Mouse (Mus musculus) kidney, postnatal 14 days (tissue): ENCODE data around the gene Clock.

Experiments
- DNase-seq: peaks from one replicate; pipeline ENCODE4 v3.0.0; 2022; ENCODE audit warnings: mixed read lengths

The Clock gene

GRCm38 (mm10) chr5:76274977-76275376, 29.6 kb downstream of the Clock start:
- DNase-seq = no peak

- DNase-seq = no peak
Observed at GRCm38 (mm10) chr5:76250948-76251347, 53.6 kb downstream of the Clock start.

DNA sequence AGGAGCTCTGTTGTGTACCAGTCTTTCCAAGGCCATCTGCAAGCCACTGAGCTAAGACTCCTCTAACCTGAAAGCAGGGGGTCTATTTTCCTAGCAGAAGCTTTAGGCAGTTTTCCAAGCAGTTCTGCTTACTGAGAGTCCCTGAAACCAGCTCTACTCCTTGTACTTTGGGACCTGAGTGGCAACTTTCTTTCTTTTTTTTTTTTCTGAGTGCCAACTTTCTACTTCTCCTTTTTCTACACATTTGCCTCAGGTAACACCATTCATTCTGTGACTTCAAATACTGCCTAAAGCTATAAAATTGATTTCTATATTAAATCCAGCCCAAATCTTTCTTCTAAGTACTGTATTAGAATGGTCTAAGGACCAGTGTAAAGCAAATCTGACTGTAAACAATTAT, 58.1 kb downstream of the Clock start:
- DNase-seq = no peak

DNA sequence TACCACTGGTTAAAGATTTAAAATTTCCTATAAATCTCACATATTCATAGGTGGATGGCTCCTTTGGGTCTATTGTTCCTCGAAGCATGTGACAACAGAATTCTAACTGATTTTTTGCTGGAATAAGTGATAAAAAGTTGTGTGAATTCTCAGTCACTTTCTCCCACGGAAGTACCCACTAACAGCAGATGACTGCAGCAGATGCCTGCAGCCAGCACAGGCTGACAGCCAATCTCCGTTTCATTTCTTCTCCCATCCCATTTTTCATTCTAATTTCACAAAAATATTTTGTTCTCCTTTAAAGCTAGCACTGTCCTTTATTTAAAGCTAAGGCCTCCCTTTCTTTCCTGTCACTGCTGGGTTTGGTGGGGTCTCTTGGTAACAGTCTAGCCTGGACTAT, 59.2 kb downstream of the Clock start:
- no peak for DNase-seq

GRCm38 (mm10) chr5:76244430-76244829, 60.2 kb downstream of the Clock start:
- no peak for DNase-seq

- no peak for DNase-seq
Observed at GRCm38 (mm10) chr5:76243929-76244328, 60.7 kb downstream of the Clock start.

DNA sequence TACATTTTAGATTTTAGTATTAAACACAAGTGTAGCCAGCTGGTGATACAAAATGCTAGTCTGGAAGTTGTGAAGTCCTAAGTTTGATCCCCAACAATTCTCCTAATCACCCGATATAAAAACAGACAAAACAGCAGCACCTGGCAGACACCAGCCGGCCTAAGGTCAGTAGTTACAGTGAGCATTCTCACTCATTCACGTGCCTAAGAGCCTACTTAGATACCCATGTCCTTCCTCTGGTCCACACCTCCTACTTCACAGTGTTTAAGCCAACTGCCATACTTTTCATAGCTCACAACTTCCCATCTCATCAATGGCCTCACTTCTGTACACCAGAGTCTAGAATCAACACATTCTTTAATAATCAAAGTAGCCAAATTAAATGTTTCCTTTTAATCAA, 61.3 kb downstream of the Clock start:
- no peak for DNase-seq

DNA sequence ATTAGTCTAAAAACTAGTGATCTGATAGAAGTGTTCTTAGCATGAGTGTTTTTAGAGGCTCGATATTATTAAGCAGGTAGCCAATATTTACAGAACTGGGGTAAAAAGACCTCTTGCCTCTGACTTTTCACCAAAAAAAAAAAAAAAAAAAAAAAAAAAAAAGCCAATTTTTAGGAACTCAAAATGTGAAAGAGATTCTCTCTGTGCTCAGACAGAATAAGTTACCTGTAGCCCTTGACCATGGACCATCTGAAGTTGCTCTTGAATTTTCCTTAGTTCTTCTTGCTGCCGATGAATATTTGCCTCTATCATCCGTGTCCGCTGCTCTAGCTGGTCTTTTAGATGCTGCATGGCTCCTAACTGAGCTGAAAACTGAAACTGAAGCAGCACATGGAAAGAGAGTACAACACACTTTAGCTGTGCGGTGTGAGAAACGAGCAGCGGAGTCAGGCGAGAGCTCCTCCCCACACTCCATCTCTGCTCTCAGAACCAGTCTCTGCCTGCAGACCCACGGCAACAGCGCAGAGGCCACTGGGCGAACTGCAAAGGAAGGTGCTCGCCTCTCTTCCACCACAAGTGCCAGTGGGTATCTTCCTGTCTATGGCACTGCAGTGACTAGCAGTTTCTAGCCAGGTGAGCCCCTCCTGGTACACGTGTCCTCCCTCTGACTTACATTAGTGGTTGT, 73.3 kb downstream of the Clock start:
- no peak for DNase-seq

- no peak for DNase-seq
Observed at GRCm38 (mm10) chr5:76216691-76217090, 87.9 kb downstream of the Clock start.

GRCm38 (mm10) chr5:76208066-76208465, 96.5 kb downstream of the Clock start:
- DNase-seq = no peak

- no peak for DNase-seq
Observed at GRCm38 (mm10) chr5:76205886-76206285, 98.7 kb downstream of the Clock start.

- DNase-seq = no peak
Observed at GRCm38 (mm10) chr5:76203171-76203570, 101.4 kb downstream of the Clock start.

GRCm38 (mm10) chr5:76199346-76199745, 105.2 kb downstream of the Clock start:
- DNase-seq = no peak

GRCm38 (mm10) chr5:76194377-76194945, 110.1 kb downstream of the Clock start:
- DNase-seq = no peak

DNA sequence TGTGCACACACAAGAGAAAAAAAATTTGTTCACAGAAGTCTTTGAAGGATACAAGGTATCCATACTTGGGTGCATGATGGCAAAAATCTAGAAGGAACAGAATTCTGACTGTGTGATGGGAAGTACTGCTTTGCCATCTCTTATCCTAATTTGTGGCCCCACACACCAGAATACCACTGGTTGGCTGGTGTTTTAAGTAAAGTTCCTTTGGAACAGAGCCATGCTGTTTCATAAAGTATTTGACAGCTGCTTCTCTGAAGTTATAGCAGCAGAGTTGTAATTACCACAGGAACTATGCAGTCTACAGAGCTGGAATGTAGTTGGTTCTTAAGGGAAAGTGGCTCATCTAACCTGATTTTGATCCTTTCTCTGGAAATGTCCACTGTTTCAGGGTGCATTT, 111.5 kb downstream of the Clock start:
- no peak for DNase-seq

- no peak for DNase-seq
Observed at GRCm38 (mm10) chr5:76190609-76191008, 114.0 kb downstream of the Clock start.

DNA sequence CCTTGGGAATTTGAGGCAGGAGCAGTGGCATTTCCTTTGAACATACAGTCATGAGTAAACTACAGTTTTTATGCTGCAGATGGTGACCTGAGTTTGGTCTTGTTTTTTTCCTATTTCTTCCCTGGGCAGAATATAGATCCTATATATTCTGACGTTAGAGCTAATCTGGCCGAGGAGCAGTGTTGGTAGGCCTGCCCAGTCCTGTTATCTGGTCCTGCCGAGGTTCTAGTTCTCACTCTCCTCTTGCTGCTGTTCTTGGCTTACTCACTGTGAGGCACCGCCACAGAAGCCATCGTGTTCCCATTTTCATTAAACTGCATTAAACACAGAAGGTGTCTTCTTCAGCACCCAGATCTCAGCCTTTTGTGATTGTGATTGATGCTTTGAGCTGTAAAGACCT, 116.7 kb downstream of the Clock start:
- DNase-seq = no peak

- peak; percentile 84 for DNase-seq
Observed at GRCm38 (mm10) chr5:76184286-76185080, 120.1 kb downstream of the Clock start.

DNA sequence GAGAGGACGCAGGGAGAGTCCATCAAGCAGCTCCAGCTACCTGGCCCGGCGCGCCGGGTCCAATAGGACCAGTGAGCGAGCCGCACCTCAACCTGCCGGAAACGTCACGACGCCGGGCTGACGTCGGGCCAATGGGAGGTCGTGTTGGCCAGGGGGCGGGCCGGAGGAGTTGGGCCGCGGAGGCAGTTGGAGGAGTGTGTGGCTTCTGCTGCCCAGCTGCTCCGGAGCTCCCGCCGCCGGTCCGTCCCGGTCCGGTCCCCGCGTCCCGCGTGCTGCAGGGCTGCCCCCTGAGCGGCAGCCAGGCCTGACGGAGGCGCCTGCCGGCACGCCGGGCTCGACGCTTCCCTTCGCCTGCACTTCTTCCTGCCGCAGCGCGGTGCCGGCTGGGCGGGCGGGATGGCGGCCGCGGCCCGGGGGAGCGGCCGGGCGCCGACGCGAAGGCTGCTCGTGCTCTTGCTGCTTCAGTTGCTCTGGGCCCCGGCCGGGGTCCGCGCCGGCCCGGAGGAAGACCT, 120.8 kb downstream of the Clock start, which contains the start of gene Tmem165:
Gene Tmem165, plus strand, starts transcription at position 131 of the 512 bp plus-strand sequence.
- peak; percentile 96 for DNase-seq

- no peak for DNase-seq
Observed at GRCm38 (mm10) chr5:76183043-76183749, 121.4 kb downstream of the Clock start.

- no peak for DNase-seq
Observed at GRCm38 (mm10) chr5:76182326-76182725, 122.3 kb downstream of the Clock start.

DNA sequence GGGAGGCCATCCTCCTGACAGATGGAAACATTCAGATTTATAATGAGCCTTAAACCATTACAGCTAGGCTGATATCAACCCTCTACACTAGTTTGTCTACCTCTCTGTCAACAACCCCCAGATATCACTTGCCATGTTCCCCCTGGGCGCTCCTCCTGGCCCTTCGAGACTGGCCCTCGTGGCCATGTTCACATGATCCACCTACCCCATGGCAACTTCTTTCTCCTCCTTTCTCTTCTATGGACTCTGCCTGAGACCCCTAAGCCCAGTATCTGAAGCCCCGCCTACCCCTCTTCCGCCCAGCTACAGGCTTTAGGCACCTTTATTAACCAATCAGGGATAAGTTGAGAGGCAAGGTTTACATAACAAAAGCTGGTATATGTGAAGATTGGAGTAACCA, 124.8 kb downstream of the Clock start:
- no peak for DNase-seq

- DNase-seq = no peak
Observed at GRCm38 (mm10) chr5:76179171-76179570, 125.4 kb downstream of the Clock start.
